Mouse (Mus musculus) macrophage (primary cell): Measurements from ENCODE around the gene Cdhr2. TPM values are rescaled to one million over a fixed set of nuclear protein-coding genes. Genes with fewer than 3 reads are reported as not detected.

Experiments
- H3K27ac ChIP-seq: fragments of 350-480 bp; formaldehyde crosslinking; 2 replicates; pipeline ENCODE4 v1.9.0; 2021
- H3K36me3 ChIP-seq: fragments of 350-480 bp; formaldehyde crosslinking; 2 replicates; pipeline ENCODE4 v1.9.0; 2021; ENCODE audit errors: inconsistent target
- H3K4me3 ChIP-seq: fragments of 350-480 bp; formaldehyde crosslinking; 2 replicates; pipeline ENCODE4 v1.9.0; 2021; ENCODE audit errors: inconsistent target
- H3K79me2 ChIP-seq: fragments of 350-480 bp; formaldehyde crosslinking; 2 replicates; pipeline ENCODE4 v1.9.0; 2021; ENCODE audit errors: inconsistent target
- whole genome bisulfite sequencing: methylation state at CpG from one replicate; pipeline ENCODE4 v1.1.7; 2026; ENCODE audit warnings: inconsistent platforms; ENCODE audit not compliant: missing documents; 5-methylcytosine and 5-hydroxymethylcytosine counted together
- polyA plus RNA-seq: library from polyadenylated mRNA; stranded (reverse); fragments of 250-400 nt; gene quantifications from 3 replicates; pipeline ENCODE4 v1.2.4, GENCODE M21; 2018; ENCODE audit warnings: inconsistent platforms

Cdhr2 gene
- polyA plus RNA-seq, 1 experiment from 2014 or later, result not detected

DNA sequence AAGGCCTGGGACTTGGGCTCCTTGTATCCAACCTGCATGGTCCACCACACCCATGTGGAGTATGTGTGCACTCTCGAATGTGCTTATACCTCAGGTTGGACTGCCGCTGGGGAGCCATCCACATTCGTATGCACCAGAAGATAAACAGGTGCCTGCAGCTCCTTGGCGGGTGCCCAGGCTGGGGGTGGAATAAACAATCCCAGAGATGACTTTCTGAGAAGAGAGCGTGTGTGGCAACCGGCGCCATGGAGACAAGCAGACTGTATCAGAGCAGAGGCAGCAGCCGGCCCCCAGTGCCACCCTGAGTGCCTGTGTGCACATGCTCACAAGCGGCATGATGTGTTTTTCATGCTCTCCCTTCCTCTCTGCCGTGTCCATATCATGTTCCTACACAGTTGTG, 51.4 kb downstream of the Cdhr2 start:
- Histone ChIP-seq H3K36me3 (no peaks in the 10 kb centered on the region), H3K79me2 (no peaks in the 10 kb centered on the region), H3K4me3 (no peak overlapping the region), H3K27ac (no peak overlapping the region)
- WGBS, result 80% methylated on average over 10 of the region's 10 CpGs

GRCm38 (mm10) chr13:54753733-54754132, 52.5 kb downstream of the Cdhr2 start:
- H3K79me2 ChIP-seq, result no peaks in the 10 kb centered on the region

GRCm38 (mm10) chr13:54754169-54755080, 53.2 kb downstream of the Cdhr2 start:
- H3K27ac ChIP-seq, result no peak overlapping the region
- H3K4me3 ChIP-seq, result no peak overlapping the region
- H3K36me3 ChIP-seq, result no peaks in the 10 kb centered on the region
- WGBS, result 39% methylated on average over 12 of the region's 12 CpGs
- no peaks in the 10 kb centered on the region for H3K79me2 ChIP-seq

More at GRCm38 (mm10) chr13:54753733-54754132, 52.5 kb downstream of the Cdhr2 start:
- 69% methylated on average over 6 of the region's 6 CpGs for WGBS
- Histone ChIP-seq H3K36me3 (no peaks in the 10 kb centered on the region), H3K4me3 (no peak overlapping the region), H3K27ac (no peak overlapping the region)

- no peaks in the 10 kb centered on the region for H3K79me2 ChIP-seq
Observed at GRCm38 (mm10) chr13:54755201-54755830, 54.1 kb downstream of the Cdhr2 start.

DNA sequence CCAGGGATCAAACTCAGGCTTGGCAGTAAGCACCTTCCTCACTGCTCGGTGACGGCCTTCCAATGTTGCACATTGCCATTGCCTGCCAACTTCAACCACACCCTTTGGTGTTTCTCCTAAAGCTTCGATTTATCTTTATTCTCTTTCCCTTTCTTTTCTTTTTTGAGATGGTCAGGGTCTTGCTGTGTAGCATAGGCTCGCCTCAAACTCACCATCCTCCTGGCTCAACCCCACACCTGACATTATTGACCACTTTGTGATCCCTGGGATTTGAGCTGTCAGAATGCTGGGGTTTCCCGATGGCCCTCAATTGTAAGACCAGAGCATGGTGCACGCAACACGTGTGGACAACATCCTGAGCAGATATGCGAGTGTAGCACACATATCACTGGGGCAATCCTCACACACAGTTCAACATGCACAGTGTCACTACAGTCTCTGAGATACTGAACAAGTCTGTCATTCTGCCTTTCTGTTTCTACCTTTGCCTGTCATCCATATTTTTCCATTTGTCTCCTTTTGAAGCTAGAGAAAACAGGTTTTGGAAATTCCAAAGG, 55.0 kb downstream of the Cdhr2 start:
- H3K4me3 ChIP-seq, result no peak overlapping the region
- H3K27ac ChIP-seq, result no peak overlapping the region
- no peaks in the 10 kb centered on the region for H3K79me2 ChIP-seq
- 89% methylated on average over 8 of the region's 8 CpGs for WGBS
- H3K36me3 ChIP-seq, result no peaks in the 10 kb centered on the region

More at GRCm38 (mm10) chr13:54755201-54755830, 54.1 kb downstream of the Cdhr2 start:
- 38% methylated on average over 9 of the region's 9 CpGs for WGBS
- H3K36me3 ChIP-seq, result no peaks in the 10 kb centered on the region
- no peak overlapping the region for H3K4me3 ChIP-seq
- H3K27ac ChIP-seq, result no peak overlapping the region

GRCm38 (mm10) chr13:54757093-54757830, 56.0 kb downstream of the Cdhr2 start:
- Histone ChIP-seq H3K4me3 (no peak overlapping the region), H3K36me3 (no peaks in the 10 kb centered on the region), H3K79me2 (no peaks in the 10 kb centered on the region), H3K27ac (no peak overlapping the region)
- WGBS, result 60% methylated on average over 10 of the region's 10 CpGs

GRCm38 (mm10) chr13:54758045-54758755, 56.9 kb downstream of the Cdhr2 start:
- H3K4me3 ChIP-seq, result no peak overlapping the region
- H3K79me2 ChIP-seq, result no peaks in the 10 kb centered on the region
- WGBS, result 1% methylated on average over 43 of the region's 43 CpGs
- H3K36me3 ChIP-seq, result no peaks in the 10 kb centered on the region
- no peak overlapping the region for H3K27ac ChIP-seq

DNA sequence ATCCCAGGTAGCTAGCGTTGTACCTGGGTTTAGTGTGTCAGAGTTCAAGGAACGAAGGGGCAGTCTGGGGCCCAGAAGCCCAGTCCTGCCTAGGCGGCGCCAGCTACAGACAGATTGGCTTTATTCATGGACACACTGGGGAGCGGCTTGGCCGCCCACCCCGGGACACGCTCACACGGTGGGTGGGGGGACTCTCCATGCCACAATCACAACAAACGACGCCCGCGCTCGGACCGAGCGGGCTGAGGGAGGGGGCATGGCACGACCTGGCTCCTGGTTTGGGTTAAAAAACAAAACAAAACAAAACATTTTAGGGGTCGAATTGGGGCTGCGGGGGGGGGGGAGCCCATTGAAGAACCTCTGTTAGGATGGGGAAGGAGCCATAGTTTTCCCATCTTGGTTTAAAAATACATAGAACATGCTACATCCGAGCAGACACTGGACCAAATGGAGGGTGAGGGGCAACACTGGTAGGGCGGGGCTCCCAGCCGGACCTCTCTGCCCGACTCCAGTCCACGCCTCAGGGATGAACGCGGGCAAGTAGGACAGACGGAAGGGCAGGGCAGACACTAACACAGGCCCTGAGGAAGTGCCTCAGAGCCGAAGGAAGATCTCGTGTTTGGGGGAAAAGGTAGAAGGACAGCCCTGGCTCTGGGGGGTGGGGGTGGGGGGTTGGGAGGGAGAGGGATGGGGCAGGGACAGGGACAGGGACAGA, 57.7 kb downstream of the Cdhr2 start:
- 9% methylated on average over 29 of the region's 29 CpGs for WGBS

DNA sequence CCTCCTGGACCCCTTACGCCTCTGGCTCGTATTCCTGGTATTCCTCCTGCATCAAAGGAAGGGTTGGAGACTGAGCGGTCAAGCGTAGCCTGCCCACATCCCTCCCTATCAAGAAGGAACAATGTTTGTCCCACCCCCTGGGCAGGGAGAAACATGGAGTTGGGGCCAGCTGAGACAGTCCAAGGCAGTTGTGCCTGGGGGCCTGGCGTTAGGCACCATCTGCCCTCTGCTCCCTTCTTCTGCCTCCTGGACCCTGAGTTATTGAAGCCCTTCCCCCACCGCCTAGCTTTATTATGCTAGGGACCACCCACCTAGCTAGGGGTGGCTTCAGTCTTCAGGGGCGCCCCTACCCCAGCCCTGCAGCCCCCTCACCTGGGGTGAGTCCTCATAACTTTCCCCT, 58.2 kb downstream of the Cdhr2 start:
- no peaks in the 10 kb centered on the region for H3K79me2 ChIP-seq
- no peak overlapping the region for H3K4me3 ChIP-seq
- no peak overlapping the region for H3K27ac ChIP-seq
- H3K36me3 ChIP-seq, result no peaks in the 10 kb centered on the region
- WGBS, result 30% methylated on average over 7 of the region's 7 CpGs

More for the DNA sequence above, 57.7 kb downstream of the Cdhr2 start:
- Histone ChIP-seq H3K79me2 (no peaks in the 10 kb centered on the region), H3K27ac (no peak overlapping the region), H3K36me3 (no peaks in the 10 kb centered on the region), H3K4me3 (no peak overlapping the region)

DNA sequence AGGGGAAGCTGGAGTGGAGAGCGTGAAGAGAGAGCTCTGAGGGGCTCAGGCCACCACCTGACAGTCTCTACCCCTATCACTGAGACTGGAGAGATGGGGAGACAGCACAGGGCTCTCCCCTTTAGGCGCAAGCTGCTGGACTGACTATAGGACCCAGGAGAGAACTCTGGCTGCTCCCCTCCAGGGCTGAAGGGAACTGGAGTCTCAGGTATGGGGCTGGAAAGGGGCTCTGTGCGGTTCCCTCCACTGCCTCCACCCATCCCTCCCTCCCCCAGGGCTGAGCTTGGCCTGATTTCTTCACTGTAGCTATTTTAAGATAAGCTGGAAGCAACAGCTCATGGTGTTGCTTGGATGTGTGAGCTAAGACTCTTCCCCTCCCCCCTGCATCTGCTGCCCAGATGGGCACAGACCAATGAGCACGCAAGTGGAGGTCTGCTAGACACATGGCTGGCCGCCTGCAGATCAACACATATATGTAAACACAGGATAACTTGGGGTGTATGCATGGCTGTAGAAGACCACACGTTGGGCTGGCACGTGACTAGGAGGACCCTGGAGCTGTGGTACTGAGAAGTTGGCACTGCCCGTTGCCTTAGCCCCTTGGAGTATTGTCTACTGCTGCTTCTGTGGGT, 59.0 kb downstream of the Cdhr2 start:
- Histone ChIP-seq H3K79me2 (no peaks in the 10 kb centered on the region), H3K36me3 (no peaks in the 10 kb centered on the region)
- 63% methylated on average over 8 of the region's 8 CpGs for WGBS

GRCm38 (mm10) chr13:54760906-54761305, 59.6 kb downstream of the Cdhr2 start:
- WGBS, result 81% methylated on average over 7 of the region's 7 CpGs
- no peak overlapping the region for H3K4me3 ChIP-seq
- H3K27ac ChIP-seq, result no peak overlapping the region
- no peaks in the 10 kb centered on the region for H3K79me2 ChIP-seq
- no peaks in the 10 kb centered on the region for H3K36me3 ChIP-seq

More for the DNA sequence above, 59.0 kb downstream of the Cdhr2 start:
- Histone ChIP-seq H3K27ac (no peak overlapping the region), H3K4me3 (no peak overlapping the region)

GRCm38 (mm10) chr13:54765281-54766191, 64.3 kb downstream of the Cdhr2 start:
- Histone ChIP-seq H3K36me3 (no peaks in the 10 kb centered on the region), H3K4me3 (no peak overlapping the region), H3K79me2 (no peaks in the 10 kb centered on the region), H3K27ac (no peak overlapping the region)
- 8% methylated on average over 44 of the region's 44 CpGs for WGBS
